1 mouse cellular context compared by ENCODE assay signal in the genomic region with DNA sequence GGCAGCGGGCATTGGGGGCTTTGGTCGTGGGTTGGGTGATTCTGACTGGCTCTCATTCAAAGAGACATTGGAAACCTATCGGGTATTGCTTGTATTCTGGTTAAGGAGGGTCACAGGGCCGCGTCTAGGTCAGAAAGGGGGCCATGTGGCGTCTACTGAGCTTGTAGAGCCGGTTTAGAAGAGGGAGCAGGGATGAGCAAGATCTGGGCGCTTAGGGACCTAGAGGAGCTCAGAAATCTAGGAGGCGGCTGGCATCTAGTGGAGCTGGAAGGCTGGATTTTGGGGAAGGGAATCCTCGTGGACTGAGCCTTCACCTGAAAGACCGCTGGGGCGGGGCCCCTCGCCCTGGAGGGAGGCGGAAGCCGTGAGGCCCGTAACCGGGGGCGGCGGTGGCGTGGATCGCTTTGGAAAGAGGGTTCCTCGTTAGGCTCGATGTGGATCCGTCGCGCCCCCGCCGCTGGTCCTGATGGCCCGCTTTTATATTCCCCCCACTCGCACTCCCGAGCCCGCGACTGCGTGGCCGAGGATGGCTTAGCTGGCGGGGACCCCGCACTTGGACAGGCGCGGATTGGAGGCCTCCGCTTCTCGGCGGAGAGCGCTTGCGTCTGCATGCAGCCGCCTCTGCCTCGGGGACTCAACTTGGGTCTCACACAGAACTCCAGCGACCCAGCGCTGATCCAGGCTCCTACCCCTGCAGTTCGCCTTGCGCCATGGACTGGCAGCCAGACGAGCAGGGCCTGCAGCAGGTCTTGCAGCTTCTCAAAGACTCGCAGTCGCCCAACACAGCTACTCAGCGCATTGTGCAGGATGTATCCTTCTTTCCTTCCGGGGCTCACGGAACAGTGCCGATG.
TF ChIP-seq lines count a peak whose summit lies in the region.

No protein-coding gene starts in this region.

TF ChIP-seq in CH12.LX, 34 proteins besides CTCF, POLR2A, EP300 and RAD21 (continued from another document):
- TF ChIP-seq HCFC1 (IDR thresholded peaks at IDR 0.05; ENCODE audit: low read depth, low read length) = peak; percentile 59
- TF ChIP-seq ZMIZ1 (IDR thresholded peaks at IDR 0.05; ENCODE audit: low read depth, low read length) = no peak
- TF ChIP-seq SMC3 (IDR thresholded peaks at IDR 0.05; ENCODE audit: low read depth, low read length) = no peak
- TF ChIP-seq UBTF (IDR thresholded peaks at IDR 0.05; ENCODE audit: low read depth, low read length) = no peak
- no peak for TF ChIP-seq MEF2A (IDR thresholded peaks at IDR 0.05; ENCODE audit: borderline replicate concordance, low read depth, low read length)
- TF ChIP-seq USF2 (conservative IDR thresholded peaks at IDR 0.05; ENCODE audit: low read depth, low read length) = no peak
- no peak for TF ChIP-seq E2F4 (IDR thresholded peaks at IDR 0.05; ENCODE audit: insufficient replicate concordance, low read depth, low read length)
- no peak for TF ChIP-seq NELFE (IDR thresholded peaks at IDR 0.05; ENCODE audit: low read depth, low read length)
- TF ChIP-seq MAFK (IDR thresholded peaks at IDR 0.05; ENCODE audit: insufficient replicate concordance, low read length) = no peak
- TF ChIP-seq MYC (IDR thresholded peaks at IDR 0.05; ENCODE audit: low read depth, low read length) = peak; percentile 86
- TF ChIP-seq CHD2 (IDR thresholded peaks at IDR 0.05; ENCODE audit: low read length) = no peak
- peak; percentile 84 for TF ChIP-seq MXI1 (IDR thresholded peaks at IDR 0.05; ENCODE audit: low read depth, low read length)
